Mouse (Mus musculus) brown adipose tissue, adult 24 weeks (tissue): ENCODE measurements around the gene Slc25a39. TPM values are rescaled to one million over a fixed set of nuclear protein-coding genes. Genes with fewer than 3 reads are reported as not detected.

Source experiments
- H3K27ac ChIP-seq: fragments of 200-500 bp; replicated peaks from 2 replicates; pipeline ENCODE4 v1.5.1; 2012; ENCODE audit warnings: low read depth, mild to moderate bottlenecking, low read length
- H3K4me1 ChIP-seq: fragments of 200-500 bp; 2 replicates; pipeline ENCODE4 v1.6.1; 2012; ENCODE audit warnings: low read length, mixed read lengths; ENCODE audit not compliant: control insufficient read depth, insufficient read depth, insufficient read length
- H3K4me3 ChIP-seq: fragments of 200-500 bp; 2 replicates; pipeline ENCODE4 v1.5.1; 2012; ENCODE audit warnings: low read depth, mild to moderate bottlenecking, low read length, moderate library complexity; ENCODE audit not compliant: insufficient read depth
- polyA plus RNA-seq: library from polyadenylated mRNA; stranded (reverse); fragments of >200 nt; gene quantifications from 2 replicates; pipeline ENCODE4 v1.2.4, GENCODE M21; 2012; ENCODE audit not compliant: missing spikeins, insufficient read depth, insufficient read length

The Slc25a39 gene
- polyA plus RNA-seq, 1 experiment: 609 TPM

GRCm38 (mm10) chr11:102382794-102383193 is 25.0 kb downstream of the Slc25a39 start:
- Histone ChIP-seq H3K4me1 (no peaks in the 10 kb centered on the region; the same call in 1 of the 2 replicates), H3K27ac (no peak overlapping the region), H3K4me3 (no peak overlapping the region)

- Histone ChIP-seq H3K27ac (no peak overlapping the region), H3K4me3 (no peak overlapping the region)
These were observed 26.2 kb downstream of the Slc25a39 start for GRCm38 (mm10) chr11:102381341-102382100.

DNA sequence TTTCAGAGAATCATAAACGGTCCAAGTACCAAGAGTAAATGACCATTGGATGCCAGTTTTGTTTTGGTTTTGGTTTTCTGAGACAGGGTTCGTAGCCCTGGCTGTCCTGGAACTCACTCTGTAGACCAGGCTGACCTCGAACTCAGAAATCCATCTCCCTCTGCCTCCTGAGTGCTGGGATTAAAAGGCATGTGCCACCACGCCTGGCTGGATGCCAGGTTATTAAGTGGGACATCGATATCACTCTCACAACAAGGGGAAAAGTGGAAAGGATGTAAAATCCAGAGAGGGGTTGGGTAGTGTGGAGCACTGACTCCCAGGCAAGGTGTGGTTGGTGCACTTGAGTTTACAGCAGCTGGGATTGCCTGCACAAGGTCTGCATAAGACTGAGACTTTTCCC is 27.7 kb downstream of the Slc25a39 start:
- Histone ChIP-seq H3K4me3 (no peak overlapping the region), H3K27ac (no peak overlapping the region)

More at GRCm38 (mm10) chr11:102381341-102382100, 26.2 kb downstream of the Slc25a39 start:
- H3K4me1 ChIP-seq: no peaks in the 10 kb centered on the region; the same call in 1 of the 2 replicates

DNA sequence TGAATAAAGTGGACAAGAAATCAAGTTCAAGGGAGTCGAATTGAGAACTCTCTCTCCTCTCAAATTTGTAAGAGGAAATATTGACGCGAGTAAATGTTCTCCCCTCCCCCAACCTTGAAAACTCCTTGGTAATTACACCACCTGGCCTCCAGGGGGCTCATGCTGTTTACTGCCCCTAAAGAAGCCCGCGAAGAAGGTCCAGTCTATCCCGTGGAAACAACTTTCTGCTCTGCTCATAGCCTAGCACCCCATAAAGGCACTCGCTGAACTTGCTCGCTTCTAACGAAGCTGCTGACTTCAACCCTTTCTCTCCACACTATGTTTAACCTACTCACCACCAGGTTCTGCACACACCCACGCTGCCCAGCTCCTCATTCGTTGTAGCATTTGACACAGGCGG is 30.6 kb downstream of the Slc25a39 start:
- H3K4me1 ChIP-seq: peaks cover 4% of the 10 kb centered on the region
- no peak overlapping the region for H3K27ac ChIP-seq
- H3K4me3 ChIP-seq: no peak overlapping the region

More for the DNA sequence above, 27.7 kb downstream of the Slc25a39 start:
- H3K4me1 ChIP-seq: peaks cover 4% of the 10 kb centered on the region

GRCm38 (mm10) chr11:102376196-102376835 is 31.4 kb downstream of the Slc25a39 start:
- Histone ChIP-seq H3K4me1 (peaks cover 4% of the 10 kb centered on the region), H3K4me3 (peak overlapping the region; percentile 41; the same call in 1 of the 2 replicates), H3K27ac (no peak overlapping the region)

DNA sequence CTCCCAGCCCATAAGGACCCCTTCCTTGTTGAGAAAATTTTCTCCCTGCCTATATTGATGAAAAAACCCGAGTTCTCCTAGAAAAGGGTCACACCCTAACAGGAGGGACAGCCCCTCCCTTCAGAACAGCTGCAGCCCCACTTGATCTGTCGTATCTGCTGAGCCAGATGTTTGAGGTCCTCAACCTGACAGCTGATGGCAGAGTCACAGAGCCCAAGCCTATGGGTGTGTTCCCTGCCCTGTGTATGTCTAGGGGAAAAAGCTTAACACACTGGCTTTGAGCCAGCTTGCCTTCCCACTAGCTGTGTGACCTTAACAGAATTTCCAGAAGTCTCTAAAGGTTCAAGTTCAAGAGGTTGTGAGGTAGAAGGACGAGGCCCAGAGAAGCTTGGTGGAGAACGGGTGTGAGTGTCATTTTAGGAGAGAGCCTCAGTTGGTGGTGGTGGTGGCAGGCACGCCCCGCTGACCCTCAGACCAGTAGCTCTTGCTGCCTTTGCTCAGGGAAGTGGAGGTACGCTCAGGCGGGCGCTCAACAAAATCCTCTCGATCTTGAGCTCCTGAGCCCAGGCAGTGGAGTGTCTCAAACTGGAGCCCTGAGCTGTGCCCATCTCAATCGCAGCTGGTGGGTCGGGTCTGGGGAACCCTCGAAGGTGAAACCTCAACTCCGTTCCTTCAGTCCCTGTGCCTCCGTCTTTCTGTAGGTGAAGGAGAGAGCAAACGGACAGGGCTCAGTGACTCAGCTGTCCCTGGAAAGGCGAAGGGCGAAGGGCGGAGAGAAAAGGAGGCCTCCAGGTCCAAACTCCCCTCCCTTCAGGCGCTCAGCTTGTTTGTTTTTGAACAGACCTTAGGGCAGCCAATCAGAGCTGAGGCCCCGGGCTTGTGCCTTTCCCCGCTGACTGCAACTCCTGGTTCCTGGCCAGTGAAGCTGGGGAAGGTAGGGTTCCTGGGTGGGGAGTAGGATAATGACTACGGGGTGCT is 32.3 kb downstream of the Slc25a39 start:
- H3K27ac ChIP-seq: peak overlapping the region; percentile 28
- H3K4me1 ChIP-seq: peaks cover 4% of the 10 kb centered on the region
- H3K4me3 ChIP-seq: peak overlapping the region; percentile 41

DNA sequence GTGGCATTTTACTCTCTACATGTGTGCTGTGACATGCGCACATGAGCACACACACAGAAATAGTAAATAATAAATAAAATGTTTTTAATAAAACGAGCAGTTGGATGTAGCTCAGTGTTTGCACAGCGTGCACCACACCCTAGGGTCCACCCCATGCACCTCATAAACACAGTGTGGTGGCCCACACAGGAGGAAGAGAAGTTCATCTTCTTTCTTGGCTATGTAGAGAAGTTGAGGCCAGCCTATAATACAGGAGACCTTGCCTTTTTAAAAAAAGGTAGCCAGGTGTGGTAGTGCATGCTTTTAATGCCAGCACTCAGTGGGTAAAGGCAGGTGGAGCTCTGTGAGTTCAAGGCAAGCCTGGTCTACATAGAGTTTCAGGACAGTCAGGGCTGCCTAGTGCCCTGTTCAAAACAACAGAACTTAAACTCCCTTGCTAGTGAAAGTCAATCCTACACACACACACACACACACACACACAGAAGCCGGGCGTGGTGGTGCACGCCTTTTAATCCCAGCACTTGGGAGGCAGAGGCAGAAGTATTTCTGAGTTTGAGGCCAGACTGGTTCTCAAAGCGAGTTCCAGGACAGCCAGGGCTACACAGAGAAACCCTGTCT is 33.5 kb downstream of the Slc25a39 start:
- H3K4me3 ChIP-seq: no peak overlapping the region
- H3K4me1 ChIP-seq: peaks cover 4% of the 10 kb centered on the region
- no peak overlapping the region for H3K27ac ChIP-seq

DNA sequence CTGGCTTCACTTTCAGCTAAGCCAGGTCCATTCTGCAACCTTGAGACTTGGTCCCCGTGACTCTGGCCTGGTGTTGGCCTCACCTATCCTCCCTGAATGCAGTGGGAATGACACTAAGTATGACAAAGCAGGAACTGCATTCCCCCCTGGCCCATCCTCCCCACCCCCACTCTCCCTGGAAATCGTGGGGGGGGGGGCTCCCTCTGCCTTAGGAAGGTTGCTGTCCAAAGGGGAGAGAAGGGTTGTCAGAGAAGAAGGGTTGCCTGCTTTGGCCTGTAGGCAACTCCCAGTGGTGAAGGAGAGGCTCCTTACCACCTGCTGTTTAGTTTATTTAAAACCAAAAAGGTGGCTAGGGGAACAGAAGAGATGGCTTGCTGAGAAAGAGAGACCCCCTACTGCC is 34.1 kb downstream of the Slc25a39 start:
- Histone ChIP-seq H3K27ac (no peak overlapping the region), H3K4me3 (no peak overlapping the region), H3K4me1 (peaks cover 4% of the 10 kb centered on the region)

DNA sequence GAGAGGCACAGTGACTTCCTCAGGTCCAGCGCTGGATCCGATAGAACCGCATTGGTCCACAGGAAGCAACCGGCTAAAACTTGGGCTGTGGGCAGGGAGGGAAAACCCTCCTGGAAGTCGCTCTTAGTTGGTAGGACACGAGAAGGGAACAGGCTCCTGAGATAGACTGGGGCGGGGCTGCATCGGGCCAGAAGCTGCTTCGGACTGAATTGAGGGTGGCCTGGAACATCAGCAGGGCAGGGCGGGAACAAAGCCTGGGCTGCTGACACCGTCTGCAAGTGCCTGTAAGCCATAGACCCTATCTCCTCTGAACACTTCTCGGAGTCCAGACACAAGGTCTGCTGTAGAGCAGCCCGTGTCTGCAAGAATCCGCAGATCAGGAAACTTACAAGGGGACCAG is 34.8 kb downstream of the Slc25a39 start:
- Histone ChIP-seq H3K4me3 (no peak overlapping the region), H3K27ac (no peak overlapping the region), H3K4me1 (peaks cover 4% of the 10 kb centered on the region)

- Histone ChIP-seq H3K27ac (no peak overlapping the region), H3K4me3 (no peak overlapping the region), H3K4me1 (peaks cover 4% of the 10 kb centered on the region)
These were observed 35.6 kb downstream of the Slc25a39 start for GRCm38 (mm10) chr11:102371926-102372685.

DNA sequence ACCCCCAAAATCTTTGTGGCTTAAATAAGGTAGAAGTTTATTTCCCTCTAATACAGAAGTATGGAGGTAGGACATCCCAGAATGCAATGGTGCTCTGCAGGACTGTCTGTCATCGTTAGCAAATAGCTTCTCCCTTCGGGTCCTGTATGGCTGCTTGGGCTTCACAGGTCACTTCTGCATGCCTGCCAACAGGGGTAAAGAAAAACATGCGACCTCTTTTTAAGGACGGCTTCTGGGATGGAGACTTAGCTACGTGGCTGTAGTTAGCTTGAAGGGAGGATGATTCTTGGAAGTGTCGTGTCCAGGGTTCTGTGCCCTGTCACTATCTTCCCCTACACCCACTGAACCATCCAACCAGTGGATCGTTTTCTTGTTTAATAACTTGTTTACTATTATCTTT is 37.5 kb downstream of the Slc25a39 start:
- no peak overlapping the region for H3K27ac ChIP-seq
- H3K4me1 ChIP-seq: peaks cover 2% of the 10 kb centered on the region
- no peak overlapping the region for H3K4me3 ChIP-seq

DNA sequence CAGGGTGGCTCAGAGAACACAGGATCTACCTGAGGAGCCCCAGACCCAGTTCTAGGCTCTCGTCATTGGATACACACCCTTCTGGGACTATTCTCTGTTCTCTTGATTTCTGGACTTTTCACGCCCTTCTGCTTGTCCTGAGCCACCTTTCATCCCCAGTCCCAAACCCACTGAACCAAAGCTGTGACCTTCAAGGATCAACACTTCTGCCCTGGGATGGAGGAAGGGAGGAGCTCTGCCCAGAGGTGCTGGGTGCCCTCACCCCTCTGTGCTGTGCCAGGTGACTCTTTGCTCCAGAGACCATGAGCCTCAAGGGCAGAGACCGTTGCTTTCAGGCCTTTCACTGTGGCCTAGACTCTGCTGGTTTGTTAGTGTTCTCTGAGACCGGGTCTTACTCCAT is 38.5 kb downstream of the Slc25a39 start:
- no peak overlapping the region for H3K27ac ChIP-seq
- H3K4me3 ChIP-seq: no peak overlapping the region
- no peaks in the 10 kb centered on the region for H3K4me1 ChIP-seq

DNA sequence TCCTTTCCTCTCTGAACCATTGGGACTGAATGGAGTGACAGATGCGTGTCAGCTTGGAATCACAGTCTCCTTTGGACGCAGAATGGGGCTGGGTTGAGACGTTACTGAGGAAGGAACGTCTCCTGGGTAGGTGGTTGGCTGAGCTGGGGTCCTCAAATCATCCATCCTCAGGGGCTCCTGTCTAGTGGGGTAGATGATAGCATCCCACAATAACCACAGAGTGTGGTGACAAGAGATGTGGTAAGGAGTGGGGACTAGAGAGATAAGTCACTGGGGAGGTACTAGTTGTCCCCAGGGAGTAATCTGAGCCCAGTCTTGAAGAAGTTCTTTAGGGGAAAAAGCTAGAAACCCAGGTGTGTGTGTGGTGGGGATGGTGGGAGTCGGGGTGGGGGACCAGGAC is 39.4 kb downstream of the Slc25a39 start:
- no peak overlapping the region for H3K27ac ChIP-seq

More for the DNA sequence above, 39.4 kb downstream of the Slc25a39 start:
- H3K4me3 ChIP-seq: no peak overlapping the region
- H3K4me1 ChIP-seq: no peaks in the 10 kb centered on the region
